Mouse (Mus musculus): ENCODE results near the gene Gm49396. TPM values are rescaled to one million over a fixed set of nuclear protein-coding genes. Genes with fewer than 3 reads are reported as not detected.

The Gm49396 gene
- 0.67 and 0.75 TPM in 2 replicates for polyA plus RNA-seq (2021; fragmentation: Nextera tagmentation)
- long read RNA-seq, experiment 1, transcript Gm49396-203 (10 exons, 3,007 nt): major isoform, 5 of 43 reads
- long read RNA-seq, experiment 1, partial matches to known transcripts: 5 of 43 reads
- long read RNA-seq, experiment 1, other reads (novel, unspliced or antisense): 32 of 43 reads
- long read RNA-seq, experiment 2, partial matches to known transcripts: 5 of 11 reads
- long read RNA-seq, experiment 2, other reads (novel, unspliced or antisense): 6 of 11 reads

DNA sequence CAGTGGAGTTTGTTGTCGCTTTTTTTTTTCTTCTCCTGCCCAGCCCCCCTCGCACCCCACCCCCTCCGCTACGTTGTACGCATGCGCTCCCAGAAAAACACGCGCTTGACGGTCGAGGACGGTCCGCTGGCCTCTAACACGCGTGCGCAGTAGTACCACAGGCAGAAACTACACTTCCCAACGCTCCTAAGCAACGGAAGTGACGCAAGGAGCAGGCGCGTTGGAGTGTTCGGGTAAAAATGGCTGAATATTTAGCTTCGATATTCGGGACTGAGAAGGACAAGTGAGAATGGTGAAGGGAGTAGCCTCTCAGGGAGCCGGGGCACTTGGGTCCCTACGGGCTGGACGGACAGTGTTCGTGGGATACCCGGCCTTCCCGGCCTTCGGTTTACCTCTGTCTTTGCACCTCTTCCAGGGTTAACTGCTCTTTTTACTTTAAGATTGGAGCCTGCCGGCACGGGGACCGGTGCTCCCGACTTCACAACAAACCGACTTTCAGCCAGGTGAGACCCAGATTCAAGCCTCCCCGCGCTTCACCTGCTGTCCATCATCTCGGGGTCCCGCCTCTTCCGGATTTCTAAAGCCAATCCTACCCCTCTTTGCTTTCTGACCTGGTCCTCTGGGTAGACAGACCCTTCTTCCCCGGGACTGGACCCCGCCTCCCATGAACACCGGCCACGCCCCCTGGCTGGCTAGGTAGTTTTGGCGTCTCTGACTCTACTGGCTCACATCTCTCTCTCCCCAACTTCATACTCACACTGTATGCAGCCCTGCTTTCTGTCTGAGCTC, at the start of gene Gm49396, which contains the start of the genes U2af1l4 and Psenen:
TSS of gene Gm49396 (plus strand) at position 228 of the 789 bp plus-strand sequence.
TSS of gene U2af1l4 (plus strand) at position 185 of the 789 bp plus-strand sequence.
TSS of gene Psenen (minus strand) at position 511 of the 789 bp plus-strand sequence.

DNA sequence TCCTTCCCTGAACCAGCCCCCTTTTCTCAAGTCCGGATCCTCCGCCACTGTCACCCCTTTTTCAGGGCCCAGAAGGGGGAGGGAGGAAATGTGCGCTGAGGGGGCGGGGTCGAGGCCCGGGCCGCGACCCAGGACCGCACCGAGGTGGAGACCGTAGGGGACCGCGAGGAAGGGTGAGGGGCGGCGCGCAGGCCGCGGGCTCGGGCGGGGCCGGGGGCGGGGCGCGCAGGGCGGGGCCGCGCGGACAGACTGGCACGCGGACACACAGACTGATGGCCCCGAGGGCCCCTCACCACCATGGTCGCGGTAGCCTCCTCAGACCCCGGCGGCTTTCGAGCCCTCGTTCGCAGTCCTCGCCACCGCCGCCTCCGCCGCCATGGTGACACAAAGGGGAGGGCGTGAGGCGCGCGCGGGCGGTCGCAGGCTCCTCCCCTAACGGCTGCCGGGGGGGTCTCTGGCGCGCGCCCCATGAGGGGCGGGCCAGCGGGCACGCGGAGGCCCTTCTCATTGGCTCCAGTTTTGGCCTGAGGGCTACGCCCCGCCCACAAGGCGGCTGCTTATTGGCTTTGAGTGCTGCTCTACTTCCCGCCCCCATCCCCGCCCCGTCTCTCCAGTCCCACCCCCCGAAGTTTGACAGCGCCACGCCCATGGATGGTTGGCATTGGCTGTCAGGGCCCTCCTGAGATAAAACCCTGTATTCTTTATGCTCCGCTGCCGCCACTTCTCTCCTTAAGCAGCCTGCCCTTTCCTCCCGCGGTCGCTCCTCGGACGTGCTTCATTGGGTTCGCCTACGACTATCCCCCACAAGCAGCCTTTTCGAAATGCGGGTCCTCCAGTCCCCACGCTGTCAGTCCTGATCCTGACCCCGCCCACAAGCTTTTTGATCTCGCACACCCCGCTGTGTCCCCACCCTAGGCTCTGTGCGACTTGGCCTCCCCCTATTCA, 28.2 kb upstream of the Gm49396 start, which contains the start of gene Arhgap33:
TSS of gene Arhgap33 (minus strand) at position 428 of the 945 bp plus-strand sequence.

DNA sequence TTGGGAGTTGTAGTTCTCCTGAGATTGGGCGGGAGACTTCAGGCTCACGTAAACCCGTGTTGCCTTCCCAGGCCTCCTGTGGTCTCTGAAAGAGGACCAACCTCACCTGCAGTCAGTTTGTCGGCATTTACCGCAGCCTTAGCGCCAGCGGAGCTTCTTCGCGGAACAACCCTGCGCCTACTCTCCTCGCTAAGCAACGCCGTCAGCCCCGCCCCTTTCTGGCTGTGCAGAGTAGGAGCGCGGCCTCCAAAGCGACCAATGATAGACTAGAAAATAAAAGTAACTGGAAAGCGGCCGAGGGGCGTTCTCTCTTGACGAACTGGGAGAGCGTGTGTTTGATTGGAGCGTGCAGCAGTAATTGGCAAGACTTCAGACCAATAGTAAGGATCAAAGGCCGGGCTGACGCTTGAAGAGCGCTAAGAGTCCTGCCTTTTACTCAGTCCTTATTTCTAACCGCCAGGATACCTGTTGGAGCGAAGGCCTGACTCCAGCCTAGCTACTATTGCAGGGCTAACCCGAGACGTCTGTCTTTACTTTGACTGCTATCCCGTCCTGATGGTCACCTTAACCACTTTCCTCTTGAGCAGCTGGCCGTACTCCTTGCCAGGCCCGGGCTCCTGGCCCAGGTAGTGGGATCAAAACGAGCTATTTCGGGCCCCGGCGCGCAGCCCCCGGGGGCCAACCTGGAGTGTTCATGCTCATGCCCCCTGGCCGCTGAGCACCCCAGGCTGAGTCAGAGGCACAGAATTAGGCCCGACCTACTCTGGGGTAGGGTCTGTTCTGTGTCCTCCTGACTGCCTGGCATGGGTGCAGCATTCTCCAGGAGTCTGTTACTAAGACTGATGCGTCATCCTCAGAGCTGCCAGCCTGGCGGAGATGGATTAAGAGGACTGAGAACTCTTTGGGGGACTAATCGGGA, 10.8 kb upstream of the Gm49396 start, which contains the start of the genes Hspb6 and Proser3:
TSS of gene Hspb6 (plus strand) at position 77 of the 919 bp plus-strand sequence.
TSS of gene Proser3 (minus strand) at position 198 of the 919 bp plus-strand sequence.

DNA sequence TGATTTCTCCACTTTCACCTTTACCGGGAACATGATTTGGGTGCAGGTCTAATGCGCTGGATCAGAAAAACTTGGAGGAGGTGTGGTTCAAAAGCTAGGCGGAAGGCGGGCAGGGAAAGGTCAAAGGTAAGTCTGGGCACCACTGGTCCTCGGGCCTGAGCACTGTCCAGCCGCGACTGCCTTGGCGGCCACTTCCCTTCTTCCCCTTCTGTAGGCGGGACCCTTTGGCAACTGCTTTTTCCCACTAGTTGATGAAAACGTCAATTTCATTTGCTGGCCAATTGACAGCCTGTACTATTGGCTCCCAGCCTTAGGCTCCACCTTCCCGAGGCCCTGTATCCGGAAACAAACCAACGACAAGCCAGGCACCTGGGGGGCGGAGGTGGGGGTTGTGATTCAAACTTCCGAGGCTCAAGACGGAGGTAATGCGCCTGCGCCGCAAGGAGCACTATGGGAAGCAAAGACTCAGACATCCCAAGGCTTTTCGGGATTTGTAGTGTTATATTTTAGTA, 3.6 kb upstream of the Gm49396 start, which contains the start of gene Lin37:
TSS of gene Lin37 (minus strand) at position 396 of the 512 bp plus-strand sequence.

DNA sequence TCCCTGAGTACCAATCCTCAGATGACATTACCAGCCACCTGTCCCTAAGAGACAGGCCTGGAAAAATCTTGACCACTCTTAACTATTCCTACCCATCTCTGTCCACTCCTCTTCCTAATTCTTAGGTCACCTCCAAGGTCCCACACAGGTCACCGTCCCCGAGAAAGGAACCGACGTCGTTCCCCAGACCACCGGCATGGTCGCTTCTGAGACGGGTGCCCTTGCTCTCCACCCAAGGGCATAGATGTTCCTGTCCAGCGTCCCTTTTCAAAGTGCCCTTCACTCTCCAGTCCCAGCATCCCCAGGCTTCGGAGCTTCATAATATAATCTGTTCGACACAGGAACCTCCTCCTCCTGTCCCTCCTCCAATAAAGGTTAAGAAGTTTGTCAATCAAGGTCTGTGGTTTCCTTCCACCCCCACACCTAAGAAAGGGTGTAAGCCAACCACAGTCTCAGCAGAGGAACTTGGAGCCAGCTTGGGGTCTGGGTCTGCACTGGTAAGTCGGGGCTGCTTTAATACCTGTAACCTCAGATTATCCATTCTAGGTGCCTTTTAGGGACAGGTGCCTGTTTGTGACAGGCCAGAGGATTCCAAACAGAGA, 1.9 kb downstream of the Gm49396 start, which contains the start of gene Igflr1:
TSS of gene Igflr1 (plus strand) at position 458 of the 602 bp plus-strand sequence.

DNA sequence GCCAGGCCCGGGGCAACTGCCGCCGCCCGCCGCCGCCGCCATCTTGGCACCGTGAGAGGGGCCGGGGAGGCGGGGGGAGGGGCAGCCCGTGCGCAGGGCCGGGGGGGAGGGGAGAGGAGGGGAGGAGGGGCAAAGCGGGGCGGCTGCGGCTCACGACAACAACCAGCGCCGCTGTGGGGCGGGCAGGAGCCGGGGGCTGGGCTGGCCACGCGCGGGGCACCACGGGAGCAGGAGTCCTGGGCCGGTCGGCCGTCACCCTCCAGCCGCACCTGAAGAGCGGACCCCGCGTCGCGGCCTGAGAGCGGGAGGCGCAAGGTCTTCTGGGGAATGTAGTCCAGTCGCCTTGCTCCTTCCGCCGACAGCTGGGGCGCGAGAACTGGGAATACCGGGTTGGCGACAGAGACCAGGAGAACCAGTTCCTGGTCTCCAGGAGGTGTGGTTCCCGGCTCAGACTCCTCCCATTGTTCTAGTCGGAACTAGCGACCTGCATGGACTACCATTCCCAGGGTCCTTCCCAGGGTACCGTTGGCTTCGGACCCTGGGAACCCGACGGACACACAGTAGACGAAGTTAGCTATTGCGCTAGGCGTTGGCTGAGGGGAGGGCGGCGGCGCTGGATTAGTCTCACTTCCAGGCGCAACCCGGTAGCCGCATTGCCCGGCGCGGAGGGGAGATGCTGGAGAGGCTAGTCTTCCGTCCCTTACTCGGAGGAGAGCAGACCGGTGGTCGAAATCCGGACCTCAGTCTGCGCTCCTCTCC, 25.7 kb downstream of the Gm49396 start, which contains the start of gene Kmt2b:
TSS of gene Kmt2b (minus strand) at position 51 of the 759 bp plus-strand sequence.

DNA sequence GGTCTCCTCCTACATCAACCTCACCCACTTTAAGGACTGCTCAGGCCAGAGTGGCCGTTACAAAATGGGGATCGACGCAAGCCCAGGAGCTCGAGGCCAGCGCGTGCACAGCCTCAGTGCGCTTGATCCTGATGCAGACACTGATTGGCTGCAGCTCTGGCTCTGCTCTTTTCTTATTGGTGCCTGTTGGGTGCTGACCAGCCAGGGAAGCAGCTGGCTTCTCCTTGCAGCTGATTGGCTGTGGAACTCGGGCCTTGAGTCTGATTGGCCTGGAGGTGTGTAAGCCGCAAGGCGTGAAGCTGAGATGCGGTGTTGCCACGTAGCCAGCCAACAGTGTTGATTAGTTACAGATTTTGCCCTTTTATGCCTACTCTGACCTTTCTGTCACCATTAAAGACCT, 35.6 kb downstream of the Gm49396 start, which contains the start of gene Zbtb32:
TSS of gene Zbtb32 (minus strand) at position 124 of the 400 bp plus-strand sequence.

DNA sequence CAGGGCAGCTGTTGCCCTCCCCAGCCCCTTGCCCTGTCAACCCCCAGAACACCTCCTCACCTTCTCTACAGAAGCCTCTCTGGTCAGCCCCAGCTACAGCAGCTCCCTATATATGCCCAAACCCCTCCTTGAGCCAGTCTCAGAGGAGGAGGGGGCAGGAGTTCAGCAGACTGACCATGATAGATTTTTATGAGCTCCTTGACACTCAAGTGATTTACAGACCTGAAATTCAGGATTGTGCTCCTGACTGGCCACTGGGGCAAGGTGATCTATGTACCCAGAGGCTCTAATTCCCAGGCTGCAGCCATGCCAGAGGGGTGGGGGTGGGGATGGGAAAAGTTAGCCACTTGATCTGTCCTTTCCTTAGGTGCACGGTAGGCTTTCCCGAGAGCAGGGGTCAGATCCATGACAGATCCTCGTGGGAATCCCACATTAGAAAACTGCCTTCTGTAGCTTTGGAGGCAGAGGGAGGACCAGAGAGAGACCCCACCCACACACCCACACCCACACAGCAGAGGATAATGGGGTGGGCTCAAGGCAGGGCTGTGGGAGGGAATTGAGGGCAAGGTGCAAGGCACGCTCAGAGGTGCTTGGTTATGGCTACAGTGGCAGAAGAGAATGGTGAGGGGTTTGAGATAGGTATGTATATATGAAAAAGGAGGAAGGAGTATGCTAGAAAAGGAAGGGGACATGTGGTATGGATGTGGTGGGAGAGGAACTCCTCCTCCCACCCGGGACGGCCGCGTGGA, 49.7 kb downstream of the Gm49396 start, which contains the start of gene Upk1a:
TSS of gene Upk1a (minus strand) at position 194 of the 749 bp plus-strand sequence.

Other genes starting within 250 kb of the Gm49396 start
- gene Syne4, start 248.5 kb upstream of the Gm49396 start, polyA plus RNA-seq (2021; fragmentation: Nextera tagmentation): 0.79 and 1.5 TPM in 2 replicates
- gene E130208F15Rik, start 241.6 kb upstream of the Gm49396 start, polyA plus RNA-seq (2021; fragmentation: Nextera tagmentation): 4.9 TPM in 1 of 2 replicates, not detected in the other
- gene Sdhaf1, start 239.4 kb upstream of the Gm49396 start, polyA plus RNA-seq (2021; fragmentation: Nextera tagmentation): 22.9 and 31.6 TPM in 2 replicates
- 4.3 and 5.7 TPM in 2 replicates for gene Lrfn3, start 200.6 kb upstream of the Gm49396 start, polyA plus RNA-seq (2021; fragmentation: Nextera tagmentation)
- gene Tyrobp, start 149.6 kb upstream of the Gm49396 start, polyA plus RNA-seq (2021; fragmentation: Nextera tagmentation): 109 and 120 TPM in 2 replicates
- gene Hcst, start 143.5 kb upstream of the Gm49396 start, polyA plus RNA-seq (2021; fragmentation: Nextera tagmentation): 3.4 TPM in 2 replicates
- 0.63 and 0.77 TPM in 2 replicates for gene Nfkbid, start 141.6 kb upstream of the Gm49396 start, polyA plus RNA-seq (2021; fragmentation: Nextera tagmentation)
- 261 and 1,018 TPM in 2 replicates for gene Aplp1, start 117.8 kb upstream of the Gm49396 start, polyA plus RNA-seq (2021; fragmentation: Nextera tagmentation)
- 2.8 and 3.5 TPM in 2 replicates for gene Kirrel2, start 105.7 kb upstream of the Gm49396 start, polyA plus RNA-seq (2021; fragmentation: Nextera tagmentation)
- 0.39 and 0.83 TPM in 2 replicates for gene Nphs1, start 105.0 kb upstream of the Gm49396 start, polyA plus RNA-seq (2021; fragmentation: Nextera tagmentation)
- not detected in 2 replicates for gene Prodh2, start 69.7 kb upstream of the Gm49396 start, polyA plus RNA-seq (2021; fragmentation: Nextera tagmentation)
- gene Arhgap33, start 28.3 kb upstream of the Gm49396 start, polyA plus RNA-seq (2021; fragmentation: Nextera tagmentation): 42.0 and 69.4 TPM in 2 replicates
- 4.9 and 7.6 TPM in 2 replicates for gene Hspb6, start 11.2 kb upstream of the Gm49396 start, polyA plus RNA-seq (2021; fragmentation: Nextera tagmentation)
- gene Proser3, start 11.0 kb upstream of the Gm49396 start, polyA plus RNA-seq (2021; fragmentation: Nextera tagmentation): 0.69 and 2.1 TPM in 2 replicates
- 54.8 and 66.6 TPM in 2 replicates for gene Lin37, start 3.5 kb upstream of the Gm49396 start, polyA plus RNA-seq (2021; fragmentation: Nextera tagmentation)
- gene U2af1l4, start within 50 bp of the Gm49396 start, polyA plus RNA-seq (2021; fragmentation: Nextera tagmentation): 108 and 133 TPM in 2 replicates
- 187 and 210 TPM in 2 replicates for gene Psenen, start 283 bp downstream of the Gm49396 start, polyA plus RNA-seq (2021; fragmentation: Nextera tagmentation)
- 0.55 and 1.2 TPM in 2 replicates for gene Igflr1, start 2.1 kb downstream of the Gm49396 start, polyA plus RNA-seq (2021; fragmentation: Nextera tagmentation)
- gene Kmt2b, start 25.4 kb downstream of the Gm49396 start, polyA plus RNA-seq (2021; fragmentation: Nextera tagmentation): 2.0 and 3.6 TPM in 2 replicates
- gene Zbtb32, start 35.6 kb downstream of the Gm49396 start, polyA plus RNA-seq (2021; fragmentation: Nextera tagmentation): 0.36 TPM in 1 of 2 replicates, not detected in the other
- gene Upk1a, start 49.5 kb downstream of the Gm49396 start, polyA plus RNA-seq (2021; fragmentation: Nextera tagmentation): 0.13 and 0.23 TPM in 2 replicates
- gene Cox6b1, start 62.8 kb downstream of the Gm49396 start, polyA plus RNA-seq (2021; fragmentation: Nextera tagmentation): 2,467 and 2,532 TPM in 2 replicates
- not detected in 2 replicates for gene Etv2, start 72.5 kb downstream of the Gm49396 start, polyA plus RNA-seq (2021; fragmentation: Nextera tagmentation)
- gene Rbm42, start 87.0 kb downstream of the Gm49396 start, polyA plus RNA-seq (2021; fragmentation: Nextera tagmentation): 112 and 122 TPM in 2 replicates
- gene Haus5, start 101.7 kb downstream of the Gm49396 start, polyA plus RNA-seq (2021; fragmentation: Nextera tagmentation): 3.6 and 4.0 TPM in 2 replicates
- gene Pmis2, start 108.3 kb downstream of the Gm49396 start, polyA plus RNA-seq (2021; fragmentation: Nextera tagmentation): not detected in 2 replicates
- not detected in 2 replicates for gene 2200002J24Rik, start 135.6 kb downstream of the Gm49396 start, polyA plus RNA-seq (2021; fragmentation: Nextera tagmentation)
- 0.55 and 0.83 TPM in 2 replicates for gene Atp4a, start 148.9 kb downstream of the Gm49396 start, polyA plus RNA-seq (2021; fragmentation: Nextera tagmentation)
- gene Tmem147, start 166.2 kb downstream of the Gm49396 start, polyA plus RNA-seq (2021; fragmentation: Nextera tagmentation): 172 and 228 TPM in 2 replicates
- gene Gapdhs, start 180.3 kb downstream of the Gm49396 start, polyA plus RNA-seq (2021; fragmentation: Nextera tagmentation): not detected in 2 replicates
- 7.3 and 9.5 TPM in 2 replicates for gene Sbsn, start 188.1 kb downstream of the Gm49396 start, polyA plus RNA-seq (2021; fragmentation: Nextera tagmentation)
- gene Dmkn, start 200.4 kb downstream of the Gm49396 start, polyA plus RNA-seq (2021; fragmentation: Nextera tagmentation): 11.7 and 12.6 TPM in 2 replicates
- not detected in 2 replicates for gene Krtdap, start 224.6 kb downstream of the Gm49396 start, polyA plus RNA-seq (2021; fragmentation: Nextera tagmentation)

Data from left cerebral cortex, adult 6 months (tissue).